Mouse (Mus musculus): ENCODE results near the gene Ralgds.

Gene Ralgds

DNA sequence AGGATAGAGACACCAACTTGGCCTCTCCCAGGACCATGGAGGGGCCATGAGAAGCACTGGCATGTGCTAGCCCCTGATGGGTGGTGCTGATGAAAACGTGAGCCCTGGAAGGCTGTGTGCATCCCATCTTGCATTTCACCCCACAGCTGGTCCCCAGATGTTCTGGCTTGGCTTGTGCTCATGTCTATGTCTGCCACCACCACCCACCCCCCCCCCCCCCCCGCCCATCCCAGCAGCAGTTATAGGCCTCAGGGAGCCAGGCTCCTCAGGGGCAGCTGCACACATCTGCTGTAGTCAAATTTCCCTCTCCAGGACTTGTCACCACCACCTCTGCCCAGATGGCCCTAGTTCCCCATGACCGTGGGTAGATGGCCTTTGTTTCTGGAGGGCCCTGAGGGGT is 57.0 kb downstream of the Ralgds start:
- no peak for DNase-seq

GRCm38 (mm10) chr2:28575341-28575740 is 62.4 kb downstream of the Ralgds start:
- DNase-seq = no peak

DNA sequence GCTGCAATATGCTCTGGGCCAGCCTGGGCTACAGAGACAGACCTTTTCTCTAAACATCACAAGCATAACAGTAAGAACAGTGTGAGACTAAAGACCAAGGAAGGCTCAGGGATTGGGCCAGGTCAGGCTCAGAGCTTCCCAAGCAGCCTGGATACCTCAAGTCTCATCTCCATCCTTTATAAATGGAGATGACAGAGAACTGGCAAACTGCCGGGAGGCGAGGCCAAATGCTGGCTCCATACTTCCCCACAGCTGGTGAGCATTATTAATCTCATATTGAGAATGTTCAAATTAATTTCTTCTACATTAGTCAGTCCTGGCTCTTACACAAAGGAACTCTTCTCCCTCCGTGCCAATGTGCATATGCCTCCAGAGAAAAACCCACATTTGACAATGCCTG is 63.9 kb downstream of the Ralgds start:
- DNase-seq = no peak

DNA sequence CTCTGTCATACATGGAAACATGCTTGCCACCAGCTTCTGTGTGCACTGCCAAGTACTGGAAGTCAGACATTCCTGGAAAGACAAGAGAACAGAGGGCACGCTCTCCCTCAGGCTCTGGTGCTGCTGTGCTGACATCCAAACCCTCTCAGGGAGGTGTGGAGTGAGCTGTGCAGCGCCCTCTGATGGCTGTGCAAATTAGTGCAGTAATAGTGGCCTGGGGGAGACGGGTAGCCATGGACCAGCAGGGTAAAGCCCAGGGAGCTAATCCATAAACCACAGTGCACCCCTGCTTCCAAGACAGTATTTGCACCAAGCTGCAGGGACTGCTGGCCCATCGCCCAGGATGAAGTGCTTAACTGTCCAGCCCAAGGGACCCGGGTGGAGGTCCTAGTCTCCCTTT is 65.1 kb downstream of the Ralgds start:
- DNase-seq = no peak

GRCm38 (mm10) chr2:28582647-28583353 is 69.9 kb downstream of the Ralgds start:
- peak; percentile 66 to 77 for DNase-seq

- no peak for DNase-seq
Observed at GRCm38 (mm10) chr2:28583651-28584050, 70.7 kb downstream of the Ralgds start, which contains the start of gene Gtf3c5. Gene Gtf3c5, minus strand, starts transcription at chr2:28583751.

- DNase-seq = peak; percentile 49 to 58
Observed at GRCm38 (mm10) chr2:28585043-28585571, 72.2 kb downstream of the Ralgds start.

DNA sequence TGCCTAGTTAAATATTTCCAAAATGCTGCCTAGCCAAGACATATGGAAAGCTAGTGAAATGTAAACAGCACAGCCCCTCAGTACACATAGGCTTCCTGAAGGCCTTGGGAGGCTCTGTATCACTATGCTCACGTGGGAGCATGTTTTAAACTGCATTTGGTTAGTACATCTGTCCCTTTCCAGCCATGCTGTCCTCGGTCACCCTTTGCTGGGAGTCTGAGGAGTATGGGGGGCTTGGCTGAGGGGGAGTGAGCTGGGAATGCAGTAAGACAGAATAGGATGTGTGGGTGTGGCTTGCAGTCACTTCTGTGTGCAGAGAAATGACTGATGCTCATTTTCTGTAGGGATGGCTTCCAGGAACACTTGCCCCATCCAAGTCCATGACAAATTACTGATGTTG is 72.8 kb downstream of the Ralgds start:
- no peak for DNase-seq

- DNase-seq = no peak
Observed at GRCm38 (mm10) chr2:28588574-28588973, 75.6 kb downstream of the Ralgds start.

- no peak for DNase-seq
Observed at GRCm38 (mm10) chr2:28591479-28591878, 78.6 kb downstream of the Ralgds start.

GRCm38 (mm10) chr2:28592809-28593208 is 79.9 kb downstream of the Ralgds start:
- peak; percentile 26 to 39 for DNase-seq

DNA sequence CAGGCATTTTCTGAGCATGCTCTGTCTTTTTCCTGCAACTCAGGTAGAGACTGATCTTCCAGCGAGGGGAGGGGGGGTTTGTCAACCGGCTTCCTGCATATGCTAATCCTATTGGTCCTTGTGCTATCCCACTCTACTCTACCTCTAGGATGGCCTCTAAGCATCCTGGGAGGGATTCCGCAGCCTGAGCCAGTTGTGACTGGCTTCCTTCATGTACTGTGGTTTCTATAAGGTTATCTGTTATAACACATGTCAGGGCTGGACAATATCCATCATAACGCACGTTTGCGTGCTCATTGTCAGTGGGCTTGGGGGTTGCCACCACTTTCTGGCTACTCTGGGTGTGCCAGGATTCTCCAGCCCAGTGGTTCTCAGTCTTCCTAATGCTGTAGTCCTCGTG is 83.1 kb downstream of the Ralgds start:
- DNase-seq = no peak

DNA sequence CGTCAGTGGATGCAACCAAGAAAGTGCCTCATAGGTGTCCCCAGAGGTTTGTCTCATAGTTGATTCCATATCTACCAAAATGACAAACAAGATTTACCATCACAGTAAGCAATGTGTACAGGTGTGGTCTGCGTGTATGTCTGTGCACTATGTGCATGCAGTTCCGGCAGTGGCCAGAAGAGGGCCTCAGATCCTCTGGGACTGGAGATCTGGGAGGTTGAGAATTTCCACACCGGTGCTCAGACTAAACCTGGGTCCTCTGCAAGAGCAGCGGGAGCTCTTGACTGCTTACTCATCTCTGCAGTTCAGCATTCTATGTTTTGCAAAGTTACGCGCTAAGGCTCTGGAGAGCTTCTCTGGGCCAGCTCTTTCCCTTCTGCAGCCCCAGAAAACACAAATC is 84.1 kb downstream of the Ralgds start:
- no peak for DNase-seq

DNA sequence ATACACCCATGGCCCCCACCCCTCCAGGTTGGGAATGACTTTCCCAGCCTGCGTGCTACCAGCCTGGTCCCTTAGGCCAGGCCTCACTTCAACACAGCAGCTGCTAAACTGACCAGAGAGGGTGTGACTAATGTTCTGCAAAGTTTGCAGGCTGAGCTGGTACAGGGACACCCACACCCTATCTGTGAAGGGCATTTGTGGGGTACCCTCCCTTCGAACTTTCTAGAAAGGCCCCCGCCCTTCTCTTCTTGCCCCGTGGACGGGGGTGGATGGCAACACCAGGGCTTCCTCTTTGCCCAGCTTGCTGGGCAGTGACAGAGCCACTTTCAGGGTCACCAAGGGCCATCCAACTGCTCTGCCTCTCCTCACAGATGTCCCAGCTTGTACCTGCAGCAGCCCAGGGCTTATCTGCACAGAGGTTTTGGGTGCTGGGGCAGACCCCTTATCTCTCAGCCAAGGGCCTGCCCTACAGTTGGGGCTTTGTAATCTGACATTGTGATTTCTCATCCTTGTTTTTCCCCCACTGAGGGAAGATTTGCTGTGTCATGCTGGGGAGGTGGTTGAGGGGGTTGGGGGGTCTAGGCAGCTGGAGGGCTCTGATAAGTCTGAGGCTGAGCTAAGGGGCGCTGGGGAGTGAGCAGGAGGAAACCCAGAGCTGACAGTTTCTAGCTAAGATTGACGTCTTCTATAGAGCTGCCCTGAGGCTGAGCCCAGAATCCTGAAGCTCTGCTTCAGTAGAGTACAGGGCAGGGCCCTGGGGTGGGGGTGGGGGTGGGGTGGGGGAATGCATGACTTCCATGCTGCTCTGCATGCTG is 85.0 kb downstream of the Ralgds start:
- no peak for DNase-seq

DNA sequence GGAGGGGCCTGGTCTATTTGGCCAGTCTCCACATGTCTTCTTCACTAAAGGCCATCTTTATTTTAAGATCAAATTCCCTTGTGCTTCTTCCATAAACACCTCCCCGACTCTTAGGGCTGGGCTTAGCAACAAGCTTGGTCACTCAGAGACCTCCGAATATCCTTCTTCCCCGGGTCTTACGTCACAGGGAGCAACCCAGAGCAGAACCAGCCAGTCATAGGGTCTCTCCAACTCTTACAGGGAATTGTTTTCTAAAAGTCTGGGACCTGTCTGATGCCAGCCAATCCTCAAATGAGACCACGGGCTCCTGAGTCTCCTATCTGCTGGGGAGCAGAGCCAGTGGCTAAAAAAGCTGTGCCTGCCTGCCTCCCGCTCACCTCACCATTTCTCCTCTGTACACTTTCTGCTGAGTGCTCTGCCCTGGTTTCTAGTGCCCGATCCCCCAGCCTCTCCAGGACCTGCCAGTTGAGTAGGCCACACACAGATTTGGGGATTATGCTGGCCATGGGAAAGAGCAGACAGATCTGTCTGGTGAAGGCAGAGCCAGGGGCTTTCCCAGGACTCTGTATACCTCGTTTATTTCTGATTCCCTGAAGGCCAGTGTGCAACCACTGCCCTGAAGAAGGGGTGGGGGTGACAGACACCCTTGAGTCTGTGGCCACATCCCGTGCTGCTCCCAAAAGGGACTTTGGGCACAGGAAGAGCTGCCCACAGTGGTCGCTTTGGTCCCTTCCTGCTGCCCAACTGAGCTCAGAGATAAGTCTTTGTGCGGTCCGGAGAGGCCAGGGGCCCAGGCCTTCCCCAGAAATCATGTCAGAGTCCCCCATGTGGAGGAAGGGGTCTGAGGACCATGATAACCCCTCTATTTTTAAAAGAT is 86.0 kb downstream of the Ralgds start:
- DNase-seq = no peak

DNA sequence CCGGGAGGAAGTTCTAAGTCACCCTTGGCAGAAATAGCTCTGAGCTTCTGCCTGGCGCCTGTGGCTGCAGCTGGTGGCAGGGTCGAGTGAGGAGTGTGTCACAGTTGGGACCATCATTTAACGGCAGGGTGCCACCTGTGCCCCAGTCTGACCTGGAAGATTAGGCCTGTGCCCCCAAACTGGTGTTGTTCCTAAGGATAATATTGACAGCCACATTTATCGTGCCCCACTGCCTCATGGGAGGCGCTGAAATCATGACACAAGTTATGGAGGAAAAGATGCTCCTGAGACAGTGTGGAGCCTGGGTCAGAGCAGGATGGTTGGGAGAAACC is 86.6 kb downstream of the Ralgds start:
- DNase-seq = no peak

GRCm38 (mm10) chr2:28601720-28602590 is 89.0 kb downstream of the Ralgds start:
- no peak for DNase-seq

Data from thymus, adult 18-20 months (tissue).